Mouse (Mus musculus): Measurements from ENCODE around the gene Col12a1.

Gene Col12a1

GRCm38 (mm10) chr9:79718481-79719370 is at the start of gene Col12a1:
Gene Col12a1, minus strand, starts transcription at chr9:79718831.
- DNase-seq (ENCODE audit: low read depth, low spot score): peak; percentile 49

- DNase-seq (ENCODE audit: low read depth, low spot score): no peak
Observed at GRCm38 (mm10) chr9:79766991-79767545, 48.4 kb upstream of the Col12a1 start.

GRCm38 (mm10) chr9:79765329-79765728 is 46.7 kb upstream of the Col12a1 start:
- DNase-seq (ENCODE audit: low read depth, low spot score): no peak

GRCm38 (mm10) chr9:79762519-79762918 is 43.9 kb upstream of the Col12a1 start:
- DNase-seq (ENCODE audit: low read depth, low spot score): no peak

GRCm38 (mm10) chr9:79760076-79760475 is 41.4 kb upstream of the Col12a1 start:
- no peak for DNase-seq (ENCODE audit: low read depth, low spot score)

- DNase-seq (ENCODE audit: low read depth, low spot score): peak; percentile 95
Observed at GRCm38 (mm10) chr9:79759385-79760005, 40.9 kb upstream of the Col12a1 start, which contains the start of gene Cox7a2. Gene Cox7a2, minus strand, starts transcription at chr9:79759878.

GRCm38 (mm10) chr9:79755311-79755710 is 36.7 kb upstream of the Col12a1 start:
- DNase-seq (ENCODE audit: low read depth, low spot score): no peak

- peak; percentile 67 for DNase-seq (ENCODE audit: low read depth, low spot score)
Observed at GRCm38 (mm10) chr9:79751846-79752245, 33.2 kb upstream of the Col12a1 start.

- no peak for DNase-seq (ENCODE audit: low read depth, low spot score)
Observed at GRCm38 (mm10) chr9:79750709-79751108, 32.1 kb upstream of the Col12a1 start.

- peak; percentile 95 for DNase-seq (ENCODE audit: low read depth, low spot score)
Observed at GRCm38 (mm10) chr9:79745036-79745435, 26.4 kb upstream of the Col12a1 start.

- no peak for DNase-seq (ENCODE audit: low read depth, low spot score)
Observed at GRCm38 (mm10) chr9:79735608-79736007, 17.0 kb upstream of the Col12a1 start.

GRCm38 (mm10) chr9:79730301-79730700 is 11.7 kb upstream of the Col12a1 start:
- DNase-seq (ENCODE audit: low read depth, low spot score): no peak

GRCm38 (mm10) chr9:79723090-79723489 is 4.5 kb upstream of the Col12a1 start:
- peak; percentile 65 for DNase-seq (ENCODE audit: low read depth, low spot score)

GRCm38 (mm10) chr9:79721056-79721455 is 2.4 kb upstream of the Col12a1 start:
- peak; percentile 71 for DNase-seq (ENCODE audit: low read depth, low spot score)

- DNase-seq (ENCODE audit: low read depth, low spot score): peak; percentile 10
Observed at GRCm38 (mm10) chr9:79720143-79720542, 1.5 kb upstream of the Col12a1 start.

GRCm38 (mm10) chr9:79719451-79719850 is 820 bp upstream of the Col12a1 start:
- peak; percentile 45 for DNase-seq (ENCODE audit: low read depth, low spot score)

GRCm38 (mm10) chr9:79717836-79718475 is 675 bp downstream of the Col12a1 start:
- DNase-seq (ENCODE audit: low read depth, low spot score): peak; percentile 18

GRCm38 (mm10) chr9:79716909-79717835 is 1.5 kb downstream of the Col12a1 start:
- peak; percentile 58 for DNase-seq (ENCODE audit: low read depth, low spot score)

GRCm38 (mm10) chr9:79716496-79716895 is 2.1 kb downstream of the Col12a1 start:
- DNase-seq (ENCODE audit: low read depth, low spot score): no peak

- DNase-seq (ENCODE audit: low read depth, low spot score): peak; percentile 21
Observed at GRCm38 (mm10) chr9:79714471-79715045, 4.1 kb downstream of the Col12a1 start.
